Mouse (Mus musculus) brain, embryonic 18.5 days (tissue): ENCODE results near the gene Smok2a.
"Not testable (repeated sequence)": the region's sequence is repeated elsewhere in the genome, so short reads cannot be mapped to it uniquely, and the experiment has no call there.

ENCODE experiments used
- DNase-seq: peaks from one replicate; pipeline ENCODE4 v3.0.0-alpha.2; 2012; ENCODE audit warnings: low read depth, low spot score

Smok2a gene

GRCm38 (mm10) chr17:13220888-13221287 is at the start of gene Smok2a:
TSS of gene Smok2a (plus strand) at chr17:13221188.
- DNase-seq, result no peak

- DNase-seq, result not testable (repeated sequence)
Measured at GRCm38 (mm10) chr17:13173578-13173977, 47.4 kb upstream of the Smok2a start.

- not testable (repeated sequence) for DNase-seq
Measured at GRCm38 (mm10) chr17:13174029-13174428, 47.0 kb upstream of the Smok2a start.

DNA sequence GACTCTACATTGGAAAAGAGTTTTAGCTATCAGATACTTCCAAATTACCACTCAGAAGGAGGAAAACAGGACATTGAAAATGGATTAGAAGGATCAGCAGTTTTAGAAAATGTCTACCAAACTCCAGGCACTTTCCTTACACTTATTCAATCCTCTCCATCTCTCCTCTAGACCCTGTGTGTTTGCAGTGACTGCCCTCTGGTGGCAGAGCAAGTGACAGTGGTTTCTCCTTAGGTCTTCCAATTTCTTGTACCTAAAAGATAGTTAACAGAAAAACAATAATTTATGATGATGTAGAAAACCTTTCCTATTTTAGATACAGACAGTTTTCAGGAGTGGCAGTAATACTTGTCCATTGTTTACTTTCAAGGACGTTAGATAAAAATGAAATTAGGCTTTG is 45.4 kb upstream of the Smok2a start:
- not testable (repeated sequence) for DNase-seq

DNA sequence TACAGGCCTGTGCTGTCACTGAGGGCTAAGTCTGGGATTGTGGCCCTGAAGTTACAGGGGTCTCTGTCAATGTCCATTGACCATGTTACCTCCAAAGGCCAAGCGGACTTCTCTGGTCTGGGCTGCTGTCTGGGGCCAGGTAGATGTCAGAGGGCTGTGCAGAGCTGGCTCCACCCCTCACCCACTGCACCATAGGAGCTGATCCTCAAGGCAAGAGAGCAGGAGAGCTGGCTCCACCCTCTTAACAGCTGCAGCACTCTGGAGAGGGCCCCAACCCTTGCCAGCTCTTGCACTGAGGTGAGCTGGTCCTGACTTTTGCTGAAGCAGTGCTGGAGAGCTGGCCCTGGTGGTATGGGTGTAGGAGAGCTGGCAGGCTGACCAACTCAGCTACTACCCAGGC is 43.2 kb upstream of the Smok2a start:
- DNase-seq, result not testable (repeated sequence)

DNA sequence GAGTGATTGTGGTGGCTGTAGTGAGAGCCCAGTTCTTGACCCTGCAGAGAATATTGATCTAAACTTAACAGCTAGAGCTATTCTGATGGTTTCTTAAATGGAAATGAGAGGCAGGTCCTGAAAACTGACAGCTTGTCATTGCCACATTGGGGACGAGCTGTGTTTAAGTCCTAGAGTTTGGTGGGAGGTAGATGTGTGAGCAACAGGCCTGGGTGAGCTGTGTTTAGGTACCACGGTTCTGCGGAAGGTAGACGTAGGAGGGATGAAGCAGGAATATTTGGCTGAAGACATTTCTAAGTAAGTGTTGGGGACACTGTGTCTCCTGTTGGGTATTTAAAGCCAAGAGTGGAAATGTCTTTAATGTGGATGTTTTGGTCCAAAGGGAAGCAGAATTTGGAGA is 42.0 kb upstream of the Smok2a start:
- not testable (repeated sequence) for DNase-seq

- not testable (repeated sequence) for DNase-seq
Measured at GRCm38 (mm10) chr17:13180491-13180890, 40.5 kb upstream of the Smok2a start.

DNA sequence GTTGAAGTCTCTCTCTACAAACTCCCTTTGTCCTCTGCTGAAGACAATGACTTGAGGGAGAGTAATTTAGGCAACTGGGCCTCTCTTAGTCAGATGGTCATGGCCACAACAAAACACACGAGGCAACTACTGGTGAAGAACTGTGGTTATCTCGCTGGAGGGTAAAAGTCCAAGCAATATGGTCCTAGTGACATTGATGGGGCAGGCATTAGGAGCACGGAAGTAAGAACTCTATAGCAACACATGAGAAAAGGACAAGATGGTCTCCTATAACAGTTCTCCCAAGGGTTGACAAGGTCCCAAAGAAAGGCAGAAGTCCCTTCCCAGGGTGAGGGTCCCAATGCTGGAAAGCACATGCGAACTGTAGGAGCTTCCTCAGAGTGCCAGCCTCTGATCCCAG is 38.3 kb upstream of the Smok2a start:
- not testable (repeated sequence) for DNase-seq

DNA sequence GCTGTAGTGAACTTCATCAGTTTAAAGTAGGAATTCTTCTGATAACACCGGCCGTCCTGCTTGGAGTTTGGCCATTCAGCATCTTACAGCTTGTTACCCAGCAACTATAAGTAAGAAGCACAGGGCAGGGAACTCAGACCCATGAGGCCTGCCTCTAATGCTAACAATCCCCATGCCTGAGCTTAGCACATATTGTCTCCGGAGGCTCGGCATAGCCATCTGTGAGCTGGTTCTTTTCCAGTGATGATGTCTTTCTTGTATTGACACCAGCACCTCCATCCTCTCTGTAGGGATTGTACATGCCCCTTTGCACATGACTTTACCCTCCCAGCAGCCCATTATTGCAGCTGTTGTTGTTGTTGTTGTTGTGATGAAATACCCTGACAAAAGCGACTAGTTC is 36.5 kb upstream of the Smok2a start:
- not testable (repeated sequence) for DNase-seq

- DNase-seq, result not testable (repeated sequence)
Measured at GRCm38 (mm10) chr17:13186541-13186940, 34.4 kb upstream of the Smok2a start.

DNA sequence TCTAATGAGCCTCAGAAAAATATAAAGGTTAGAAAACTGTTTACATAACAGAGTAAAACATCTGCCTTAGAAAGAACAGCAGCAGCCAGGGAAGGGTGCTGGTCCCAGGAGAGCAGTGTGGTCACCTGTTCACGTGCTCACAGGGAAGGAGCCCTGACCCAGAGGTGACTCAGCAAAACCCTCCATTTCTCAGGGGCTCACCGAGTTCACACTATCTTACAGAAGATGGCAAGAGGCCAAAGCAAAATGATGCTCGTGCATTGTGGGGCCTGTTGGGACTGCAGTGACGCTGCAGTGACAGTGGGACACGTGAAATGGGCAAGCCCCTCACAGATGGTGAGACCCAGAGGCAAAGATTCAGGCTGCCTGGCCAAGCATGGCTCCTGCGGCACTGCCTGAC is 33.4 kb upstream of the Smok2a start:
- not testable (repeated sequence) for DNase-seq

- DNase-seq, result not testable (repeated sequence)
Measured at GRCm38 (mm10) chr17:13188846-13189245, 32.1 kb upstream of the Smok2a start.

GRCm38 (mm10) chr17:13190836-13191583 is 30.0 kb upstream of the Smok2a start:
- DNase-seq, result not testable (repeated sequence)

GRCm38 (mm10) chr17:13196486-13196885 is 24.5 kb upstream of the Smok2a start:
- not testable (repeated sequence) for DNase-seq

DNA sequence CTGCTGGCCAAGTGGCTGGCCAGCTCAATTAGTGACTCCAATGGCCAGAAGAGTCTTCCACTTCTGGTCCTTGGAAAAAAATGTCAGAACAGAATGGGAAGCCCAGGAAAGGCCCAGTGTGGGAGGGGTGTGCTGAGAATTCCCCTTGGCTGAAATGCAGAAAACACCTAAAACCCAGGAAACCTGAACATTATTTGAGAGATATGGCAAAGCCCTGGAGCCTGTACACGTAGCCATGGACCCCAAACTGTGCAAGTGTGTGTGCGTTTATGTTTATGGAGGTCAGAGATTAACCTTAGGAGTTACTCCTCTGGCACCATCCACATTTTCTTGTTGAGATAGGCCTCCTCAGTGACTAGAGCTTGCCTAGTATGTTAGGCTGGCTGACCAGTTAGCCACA is 22.2 kb upstream of the Smok2a start:
- not testable (repeated sequence) for DNase-seq

DNA sequence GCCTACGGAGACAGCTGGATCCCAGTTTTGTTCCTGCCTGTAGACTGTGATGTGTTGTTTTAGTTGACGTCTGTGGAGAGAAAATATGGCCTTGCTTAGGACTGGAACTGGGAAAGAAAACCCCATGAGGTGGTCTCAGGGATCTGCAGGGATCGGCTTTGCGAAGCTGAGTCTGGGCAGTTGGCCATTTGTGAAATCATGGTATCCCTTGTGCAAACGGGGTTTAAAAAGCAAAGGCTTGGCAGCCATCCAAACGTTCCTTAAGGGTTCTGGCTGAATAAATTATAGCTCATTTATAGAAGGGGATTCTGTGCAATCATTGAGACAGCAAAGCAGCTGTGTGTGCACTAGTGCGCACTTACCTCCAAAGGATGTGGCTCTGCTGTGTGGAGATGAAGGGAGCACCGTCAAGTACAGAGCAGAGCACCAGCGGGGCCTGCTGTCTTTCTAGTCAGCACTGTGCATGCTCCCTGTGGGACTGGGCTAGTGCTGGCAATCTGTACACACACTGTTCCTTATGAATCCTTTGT is 21.0 kb upstream of the Smok2a start:
- not testable (repeated sequence) for DNase-seq

GRCm38 (mm10) chr17:13201551-13201950 is 19.4 kb upstream of the Smok2a start:
- DNase-seq, result not testable (repeated sequence)

DNA sequence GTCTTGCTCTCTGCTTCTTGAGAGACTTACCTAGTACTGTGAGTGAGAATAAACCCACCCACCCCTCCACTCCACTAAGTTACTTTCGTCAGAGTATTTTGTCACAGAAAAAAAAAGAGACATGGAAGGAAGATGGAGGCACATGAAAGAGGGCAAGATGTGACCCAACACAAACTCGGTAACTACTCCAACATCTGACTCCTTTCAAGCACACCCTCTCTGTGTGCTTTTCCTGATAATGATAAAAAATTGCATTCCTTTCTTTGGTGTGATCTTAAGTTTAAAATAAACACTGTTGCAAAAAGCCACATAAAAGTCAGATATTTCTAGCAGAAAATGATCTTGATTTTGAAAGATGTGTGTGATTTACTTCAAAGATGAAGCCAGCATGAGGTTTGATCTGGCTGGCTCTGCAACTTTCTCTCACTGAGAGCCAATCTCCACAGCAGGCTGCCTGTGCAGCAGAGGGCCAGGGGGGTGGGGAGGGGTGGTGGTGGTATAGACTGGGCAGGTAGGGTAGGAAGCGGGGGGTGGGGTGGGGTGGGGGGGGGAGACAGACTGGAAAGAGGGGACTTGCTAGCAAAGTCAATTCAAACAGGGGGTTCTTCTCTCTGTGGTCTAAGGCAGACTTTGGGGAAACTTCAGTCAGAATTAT is 18.4 kb upstream of the Smok2a start:
- not testable (repeated sequence) for DNase-seq

DNA sequence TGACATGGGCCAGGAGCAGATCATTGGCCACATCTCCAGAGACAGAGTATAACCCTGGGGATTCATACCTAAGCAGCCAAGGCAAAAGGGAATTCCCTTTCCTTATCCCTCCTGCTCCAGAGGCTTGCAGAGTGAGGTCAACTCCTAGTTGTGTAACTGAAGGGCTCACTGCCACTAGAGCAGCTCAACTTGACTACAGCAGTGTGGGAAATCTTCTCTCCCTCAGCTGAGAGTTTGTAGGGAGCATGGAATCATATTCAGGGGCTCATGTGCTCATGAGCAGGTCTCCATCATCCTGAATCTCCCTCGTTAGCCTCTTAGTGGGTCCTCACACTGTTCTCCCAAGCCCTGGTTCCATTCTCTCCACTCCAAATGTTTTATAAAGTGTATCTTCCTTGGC is 15.7 kb upstream of the Smok2a start:
- DNase-seq, result not testable (repeated sequence)

GRCm38 (mm10) chr17:13206491-13206890 is 14.5 kb upstream of the Smok2a start:
- DNase-seq, result no peak

DNA sequence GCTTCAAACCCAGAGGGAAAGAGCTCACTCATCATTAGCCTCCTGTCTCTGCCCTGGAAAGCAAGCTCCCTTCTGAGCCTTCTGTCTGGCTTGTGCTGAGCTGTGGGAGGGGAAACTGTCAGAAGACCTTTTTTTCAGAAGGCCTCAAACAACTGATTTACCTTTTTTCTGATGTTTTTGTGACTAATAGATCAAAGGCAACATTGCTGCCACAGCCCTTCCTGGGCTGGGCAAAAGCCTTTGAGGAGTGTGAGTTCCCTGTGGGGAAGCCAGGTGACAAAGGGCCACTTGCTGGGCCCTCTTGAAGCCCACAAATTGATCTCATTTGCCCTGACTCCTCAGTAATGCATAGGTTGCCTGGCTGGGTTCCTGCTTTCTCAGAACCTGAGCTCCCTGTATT is 12.5 kb upstream of the Smok2a start:
- not testable (repeated sequence) for DNase-seq

- no peak for DNase-seq
Measured at GRCm38 (mm10) chr17:13212136-13212850, 8.7 kb upstream of the Smok2a start.
